Mouse (Mus musculus) hindbrain, embryonic 16.5 days (tissue): ENCODE measurements around the gene Commd3. TPM values are rescaled to one million over a fixed set of nuclear protein-coding genes. Genes with fewer than 3 reads are reported as not detected.

ENCODE experiments used
- ATAC-seq: fragments of 200-750 bp; cut with Nextera tagmentation; 2 replicates; pipeline ENCODE4 v1.8.0; 2017; ENCODE audit warnings: moderate TSS enrichment, moderate library complexity
- H3K27ac ChIP-seq: fragments of 300-500 bp; sonication (generic); 2 replicates; pipeline ENCODE4 v1.5.1; 2014; ENCODE audit warnings: low read depth, mild to moderate bottlenecking, control low read depth, low read length, moderate library complexity
- H3K27me3 ChIP-seq: fragments of 300-500 bp; sonication (generic); replicated peaks from 2 replicates; pipeline ENCODE4 v1.6.1; 2014; ENCODE audit warnings: low read length; ENCODE audit not compliant: control insufficient read depth, insufficient read depth
- H3K36me3 ChIP-seq: fragments of 300-500 bp; sonication (generic); 2 replicates; pipeline ENCODE4 v1.6.1; 2014; ENCODE audit warnings: mild to moderate bottlenecking, low read length, moderate library complexity, mixed read lengths; ENCODE audit not compliant: control insufficient read depth, insufficient read depth
- H3K4me1 ChIP-seq: fragments of 300-500 bp; sonication (generic); 2 replicates; pipeline ENCODE4 v1.6.1; 2014; ENCODE audit warnings: low read depth, low read length; ENCODE audit not compliant: control insufficient read depth, insufficient read depth
- H3K4me2 ChIP-seq: fragments of 300-500 bp; sonication (generic); 2 replicates; pipeline ENCODE4 v1.6.1; 2014; ENCODE audit warnings: mild to moderate bottlenecking, low read length, control low read depth, moderate library complexity
- H3K4me3 ChIP-seq: fragments of 300-500 bp; sonication (generic); 2 replicates; pipeline ENCODE4 v1.5.1; 2014; ENCODE audit warnings: mild to moderate bottlenecking, low read length, control low read depth, moderate library complexity
- H3K9ac ChIP-seq: fragments of 300-500 bp; sonication (generic); 2 replicates; pipeline ENCODE4 v1.6.1; 2014; ENCODE audit warnings: low read depth, mild to moderate bottlenecking, control low read depth, low read length, moderate library complexity
- H3K9me3 ChIP-seq: fragments of 300-500 bp; sonication (generic); 2 replicates; pipeline ENCODE4 v1.6.1; 2014; ENCODE audit warnings: mild to moderate bottlenecking, low read length, moderate library complexity; ENCODE audit not compliant: control insufficient read depth
- WGBS: fragments of 180-500 bp; shearing (Covaris S2); extraction: QIAGEN DNeasy Blood & Tissue Kit; methylation state at CpG from one replicate; pipeline ENCODE4 v1.1.7; 2014; 5-methylcytosine and 5-hydroxymethylcytosine counted together
- polyA plus RNA-seq: library from polyadenylated mRNA; unstranded; fragments of >200 nt; fragmentation: Nextera tagmentation; extraction: Ambion mirVana; gene quantifications from 2 replicates; pipeline ENCODE4 v1.2.1, GENCODE M21; 2015

Commd3 gene
- 177 and 182 TPM in 2 replicates for polyA plus RNA-seq

- H3K27me3 ChIP-seq: no peaks in the 10 kb centered on the region
- ATAC-seq: peak; percentile 93
- under 1% methylated on average over 76 of the region's 91 CpGs for WGBS
These were observed at the start of gene Commd3 for GRCm38 (mm10) chr2:18672133-18672765. Gene Commd3 (plus strand): TSS chr2:18672384.

DNA sequence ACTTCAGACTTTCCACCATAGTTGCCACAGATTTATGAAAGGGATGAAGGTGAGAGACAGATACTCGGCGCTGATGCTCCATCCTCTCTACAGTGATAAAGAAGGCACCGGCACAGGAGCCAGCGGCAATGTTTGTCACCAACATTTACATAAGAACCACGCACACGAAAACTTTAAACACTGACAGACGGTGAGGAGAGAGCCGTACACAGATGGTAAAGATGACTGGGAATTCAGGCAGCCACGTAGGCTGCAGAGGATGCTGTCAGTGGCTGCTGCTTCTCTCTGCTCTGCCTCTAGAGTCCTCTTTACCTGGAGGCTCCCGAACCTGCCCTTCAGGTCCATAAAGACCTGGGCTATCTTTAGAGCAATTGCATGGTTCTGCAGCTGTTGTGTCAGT lies 49.0 kb upstream of the Commd3 start:
- 71% methylated on average over 10 of the region's 10 CpGs for WGBS
- Histone ChIP-seq H3K9me3 (no peaks in the 10 kb centered on the region), H3K27me3 (no peaks in the 10 kb centered on the region), H3K27ac (no peak overlapping the region), H3K4me3 (no peak overlapping the region), H3K4me2 (no peak overlapping the region), H3K9ac (no peak overlapping the region), H3K4me1 (no peaks in the 10 kb centered on the region), H3K36me3 (no peaks in the 10 kb centered on the region)
- no peak for ATAC-seq

More at GRCm38 (mm10) chr2:18672133-18672765, at the start of gene Commd3:
- no peaks in the 10 kb centered on the region for H3K36me3 ChIP-seq
- H3K4me2 ChIP-seq: peak within 1 kb of the TSS; percentile 86
- peak within 1 kb of the TSS; percentile 93 for H3K4me3 ChIP-seq
- peak within 1 kb of the TSS; percentile 99 for H3K9ac ChIP-seq
- peaks cover 6% of the 10 kb centered on the region for H3K4me1 ChIP-seq
- H3K9me3 ChIP-seq: no peaks in the 10 kb centered on the region
- H3K27ac ChIP-seq: peak within 1 kb of the TSS; percentile 99

DNA sequence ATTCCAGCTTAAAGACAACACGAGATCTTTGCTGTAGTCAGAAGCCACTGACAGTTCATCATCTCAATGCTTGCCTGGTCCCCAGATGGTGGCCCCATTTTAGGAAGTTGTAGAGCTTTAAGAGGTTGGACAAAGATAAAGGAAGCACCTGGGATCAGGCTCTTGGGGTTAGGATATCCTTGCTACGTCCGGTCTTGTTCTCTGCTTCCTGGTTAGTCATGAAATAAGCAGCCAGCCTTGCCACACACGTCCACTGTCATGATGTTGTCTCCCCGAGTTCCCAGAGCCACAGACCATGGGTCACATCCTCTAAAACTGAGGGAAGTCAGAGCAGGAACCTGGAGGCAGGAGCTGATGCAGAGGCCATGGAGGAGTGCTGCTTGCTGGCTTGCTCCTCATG lies 41.6 kb upstream of the Commd3 start:
- no peaks in the 10 kb centered on the region for H3K27me3 ChIP-seq
- no peak overlapping the region for H3K4me3 ChIP-seq
- H3K9ac ChIP-seq: no peak overlapping the region
- H3K27ac ChIP-seq: no peak overlapping the region
- WGBS: 77% methylated on average over 5 of the region's 5 CpGs
- H3K36me3 ChIP-seq: no peaks in the 10 kb centered on the region
- ATAC-seq: no peak
- H3K4me2 ChIP-seq: no peak overlapping the region
- H3K4me1 ChIP-seq: no peaks in the 10 kb centered on the region
- H3K9me3 ChIP-seq: no peaks in the 10 kb centered on the region

- WGBS: 65% methylated on average over 8 of the region's 8 CpGs
- Histone ChIP-seq H3K9ac (no peak overlapping the region), H3K9me3 (no peaks in the 10 kb centered on the region), H3K4me2 (no peak overlapping the region), H3K36me3 (no peaks in the 10 kb centered on the region), H3K27me3 (no peaks in the 10 kb centered on the region), H3K4me3 (no peak overlapping the region), H3K27ac (no peak overlapping the region), H3K4me1 (no peaks in the 10 kb centered on the region)
- peak; percentile 96 for ATAC-seq
These were observed 37.1 kb upstream of the Commd3 start for GRCm38 (mm10) chr2:18635052-18635451.

DNA sequence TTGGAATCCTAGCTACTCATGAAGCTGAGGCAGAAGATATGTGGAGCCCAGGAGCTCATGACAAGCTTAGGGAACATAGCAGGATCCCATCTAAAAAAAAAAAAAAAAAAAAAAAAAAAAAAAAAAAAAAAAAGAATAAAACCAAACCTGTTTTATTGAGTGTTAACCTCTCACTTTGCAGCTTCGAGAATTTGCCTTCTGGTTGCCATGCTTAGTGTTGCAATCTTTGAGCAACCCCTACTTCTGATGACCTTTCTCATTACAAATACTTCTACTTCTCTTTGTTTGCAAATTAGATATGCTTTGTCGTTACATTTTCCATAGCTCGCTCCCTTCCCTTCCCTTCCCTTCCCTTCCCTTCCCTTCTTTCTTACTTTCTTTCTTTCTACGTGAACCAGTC lies 23.6 kb upstream of the Commd3 start:
- no peaks in the 10 kb centered on the region for H3K27me3 ChIP-seq
- peaks cover 2% of the 10 kb centered on the region; the same call in 1 of the 2 replicates for H3K9me3 ChIP-seq
- no peak overlapping the region for H3K4me3 ChIP-seq
- H3K27ac ChIP-seq: no peak overlapping the region
- WGBS: 78% methylated on average over 4 of the region's 4 CpGs
- H3K4me1 ChIP-seq: no peaks in the 10 kb centered on the region
- no peak for ATAC-seq
- no peaks in the 10 kb centered on the region for H3K36me3 ChIP-seq
- H3K4me2 ChIP-seq: no peak overlapping the region
- no peak overlapping the region for H3K9ac ChIP-seq

GRCm38 (mm10) chr2:18654821-18655220 lies 17.4 kb upstream of the Commd3 start:
- H3K27me3 ChIP-seq: no peaks in the 10 kb centered on the region
- ATAC-seq: no peak
- H3K9me3 ChIP-seq: peaks cover 2% of the 10 kb centered on the region; the same call in 1 of the 2 replicates
- WGBS: 75% methylated on average over 5 of the region's 5 CpGs
- H3K9ac ChIP-seq: no peak overlapping the region
- no peaks in the 10 kb centered on the region for H3K4me1 ChIP-seq
- no peak overlapping the region for H3K4me2 ChIP-seq
- no peak overlapping the region for H3K27ac ChIP-seq
- H3K36me3 ChIP-seq: no peaks in the 10 kb centered on the region
- H3K4me3 ChIP-seq: no peak overlapping the region

DNA sequence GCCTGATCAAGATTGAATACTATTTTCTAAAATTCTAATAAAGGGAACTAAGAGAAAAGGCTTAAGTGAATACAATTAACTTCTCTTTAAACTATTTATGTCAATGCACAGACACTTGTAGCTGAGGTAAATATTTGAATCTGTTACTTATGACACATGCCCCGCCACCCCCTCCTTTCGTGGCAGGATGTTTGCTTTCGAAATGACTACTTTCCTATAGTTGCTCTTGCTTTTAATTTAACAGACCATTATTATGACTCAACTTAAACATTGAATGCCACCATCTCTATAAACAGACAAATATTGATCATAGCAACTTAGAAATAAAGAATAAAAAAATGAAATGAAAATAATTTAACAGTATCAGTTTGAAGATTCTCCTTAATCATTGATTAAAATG lies 8.2 kb upstream of the Commd3 start:
- Histone ChIP-seq H3K4me2 (no peak overlapping the region), H3K36me3 (no peaks in the 10 kb centered on the region), H3K27me3 (no peaks in the 10 kb centered on the region), H3K9me3 (no peaks in the 10 kb centered on the region), H3K27ac (no peak overlapping the region), H3K4me3 (no peak overlapping the region), H3K9ac (no peak overlapping the region), H3K4me1 (no peaks in the 10 kb centered on the region)
- ATAC-seq: no peak
- WGBS: 92% methylated on average over 3 of the region's 3 CpGs

DNA sequence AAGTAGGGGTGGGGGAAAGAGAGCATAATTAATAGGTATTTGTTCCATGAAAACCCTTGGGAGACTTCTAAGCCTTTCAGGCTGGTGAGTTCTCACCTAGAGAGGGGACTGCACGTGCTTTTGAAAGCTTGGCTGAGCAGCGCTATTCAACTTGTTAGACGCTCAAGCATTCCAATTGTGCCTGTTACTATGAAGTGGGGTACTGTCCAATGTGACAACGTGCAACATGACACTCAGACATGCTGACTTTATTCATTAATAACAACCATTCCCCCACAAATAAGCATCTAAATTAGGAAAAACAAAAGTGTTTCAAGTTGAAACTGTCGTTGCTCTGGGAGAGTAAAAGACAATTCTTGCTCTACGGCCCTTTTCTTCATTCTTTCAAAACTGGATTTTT lies 1.1 kb upstream of the Commd3 start:
- Histone ChIP-seq H3K36me3 (no peaks in the 10 kb centered on the region), H3K9me3 (no peaks in the 10 kb centered on the region), H3K4me2 (no peak overlapping the region), H3K4me1 (peaks cover 6% of the 10 kb centered on the region), H3K4me3 (no peak overlapping the region), H3K27ac (no peak overlapping the region), H3K27me3 (no peaks in the 10 kb centered on the region), H3K9ac (no peak overlapping the region)
- WGBS: 12% methylated on average over 6 of the region's 6 CpGs
- no peak for ATAC-seq

- 1% methylated on average over 11 of the region's 11 CpGs for WGBS
- H3K9me3 ChIP-seq: no peaks in the 10 kb centered on the region
- peak overlapping the region; percentile 99 for H3K27ac ChIP-seq
- peak overlapping the region; percentile 86 for H3K4me2 ChIP-seq
- no peaks in the 10 kb centered on the region for H3K27me3 ChIP-seq
- ATAC-seq: no peak
- H3K4me3 ChIP-seq: peak overlapping the region; percentile 93
- H3K9ac ChIP-seq: peak overlapping the region; percentile 99
- H3K36me3 ChIP-seq: no peaks in the 10 kb centered on the region
- H3K4me1 ChIP-seq: peaks cover 6% of the 10 kb centered on the region
These were observed 581 bp downstream of the Commd3 start for GRCm38 (mm10) chr2:18672766-18673164.
